7 mouse cellular contexts compared by ENCODE assay signal in genomic region chr2:71580632-71581466, GRCm38 (mm10). TPM values are rescaled to one million over a fixed set of nuclear protein-coding genes. Genes with fewer than 3 reads are reported as not detected.
DNase-seq lines count a peak whose midpoint lies in the region; ATAC-seq lines count a peak whose summit lies in the region.

No protein-coding gene starts in this region.

- DNase-seq in T-cell, adult 2 months (ENCODE audit: low spot score): peak; percentile 21
- DNase-seq in gastrocnemius, postnatal 25 days: peak; percentile 47
- peak; percentile 68 for DNase-seq in left cerebral cortex, postnatal 4 days
- DNase-seq in mesoderm, embryonic 11.5 days (ENCODE audit: low read depth, low spot score): peak; percentile 56
- peak; percentile 11 for DNase-seq in skeletal muscle tissue, adult 2 months (ENCODE audit: low read depth, low spot score)

- ATAC-seq in common myeloid progenitor, adult 5-6 weeks (replicated peaks; ENCODE audit: low read depth, poor library complexity, severe bottlenecking): peak; percentile 92
- peak; percentile 46 for ATAC-seq in inflammation-experienced regulatory T-cells, adult 6 months

- intact Hi-C loops in left cerebral cortex, postnatal 4 days (cut with DNase I): loop anchor here (5.0 kb wide), 1 partner anchor 231 kb away; no protein-coding TSS in a partner anchor

RNA-seq across cellular contexts. Expression of gene Dlx2, which starts 34.3 kb away (rescaled TPM):
- total RNA-seq in common myeloid progenitor, adult 5-6 weeks (2017): not detected in 2 replicates
- not detected for total RNA-seq in gastrocnemius, postnatal 25 days (2021)
- not detected for polyA plus RNA-seq in inflammation-experienced regulatory T-cells, adult 6 months (2017; shearing (Covaris generic))
- total RNA-seq in left cerebral cortex, postnatal 4 days (2021): 10 to 100 TPM; 20.6 to 22.4 TPM

RNA-seq across cellular contexts. Expression of gene Dlx1, which starts 52.9 kb away (rescaled TPM):
- total RNA-seq in common myeloid progenitor, adult 5-6 weeks (2017): not detected in 2 replicates
- total RNA-seq in gastrocnemius, postnatal 25 days (2021): under 1 TPM in 1 of 2 experiments, not detected in 1; 0.13 TPM
- not detected for polyA plus RNA-seq in inflammation-experienced regulatory T-cells, adult 6 months (2017; shearing (Covaris generic))
- 10 to 100 TPM; 52.3 to 63.1 TPM for total RNA-seq in left cerebral cortex, postnatal 4 days (2021)

Comparison
In these comparisons a context has a peak if more than half of its experiments do, and no peak if none do; other contexts are left out.
1. Peak in every context shown above with its lines: DNase-seq and ATAC-seq.
2. DNase-seq: peak in every context shown above with its lines; median percentile 68 in left cerebral cortex, postnatal 4 days; 56 in mesoderm, embryonic 11.5 days; 47 in gastrocnemius, postnatal 25 days; 21 in T-cell, adult 2 months; 11 in skeletal muscle tissue, adult 2 months.
3. RNA of gene Dlx2, which starts 34.3 kb away (total RNA-seq): 20.6 to 22.4 TPM in left cerebral cortex, postnatal 4 days; not detected in gastrocnemius, postnatal 25 days and not detected in common myeloid progenitor, adult 5-6 weeks; every median in the first group is over 10 times any median in the second.
4. RNA of gene Dlx1, which starts 52.9 kb away (total RNA-seq): 52.3 to 63.1 TPM in left cerebral cortex, postnatal 4 days; 0.13 TPM in gastrocnemius, postnatal 25 days and not detected in common myeloid progenitor, adult 5-6 weeks; every median in the first group is over 10 times any median in the second.